Mouse (Mus musculus) testis, adult 2 months (tissue): ENCODE data around the gene Rps27rt. TPM values are rescaled to one million over a fixed set of nuclear protein-coding genes. Genes with fewer than 3 reads are reported as not detected.

Source experiments
- H3K27ac ChIP-seq: fragments of 200-500 bp; 2 replicates; pipeline ENCODE4 v1.5.1; 2012; ENCODE audit warnings: low read depth, low read length; ENCODE audit not compliant: control insufficient read depth, insufficient read depth
- H3K27me3 ChIP-seq: fragments of 200-500 bp; 2 replicates; pipeline ENCODE4 v1.6.1; 2012; ENCODE audit warnings: mild to moderate bottlenecking, low read length, moderate library complexity; ENCODE audit not compliant: control insufficient read depth, insufficient read depth
- H3K36me3 ChIP-seq: fragments of 200-500 bp; 2 replicates; pipeline ENCODE4 v1.6.1; 2012; ENCODE audit warnings: mild to moderate bottlenecking, low read length; ENCODE audit not compliant: control insufficient read depth, insufficient read depth
- H3K4me1 ChIP-seq: fragments of 200-500 bp; 2 replicates; pipeline ENCODE4 v1.6.1; 2012; ENCODE audit warnings: low read length; ENCODE audit not compliant: control insufficient read depth, insufficient read depth
- H3K4me3 ChIP-seq: fragments of 200-500 bp; 2 replicates; pipeline ENCODE4 v1.5.1; 2012; ENCODE audit warnings: low read depth, mild to moderate bottlenecking, low read length, moderate library complexity, mixed read lengths; ENCODE audit not compliant: control insufficient read depth
- CTCF ChIP-seq: fragments of 200-500 bp; IDR thresholded peaks from 2 replicates; pipeline ENCODE4 v1.5.1; 2012; ENCODE audit warnings: low read depth, mild to moderate bottlenecking, inconsistent platforms, low read length, moderate library complexity; ENCODE audit not compliant: control insufficient read depth, insufficient read depth, insufficient replicate concordance
- POLR2A ChIP-seq: fragments of 200-500 bp; IDR thresholded peaks from 2 replicates; pipeline ENCODE4 v1.6.1; 2012; ENCODE audit warnings: low read depth, mild to moderate bottlenecking, inconsistent platforms, low read length, moderate library complexity; ENCODE audit not compliant: control insufficient read depth
- polyA plus RNA-seq: library from polyadenylated mRNA; depleted of rRNA; stranded (reverse); fragments of >200 nt; gene quantifications from 2 replicates; pipeline ENCODE4 v1.2.3, GENCODE M21; 2012

Gene Rps27rt
- polyA plus RNA-seq, 1 experiment: 25.9 TPM

GRCm38 (mm10) chr9:114956945-114957344 is 25.6 kb downstream of the Rps27rt start:
- Histone ChIP-seq H3K27ac (no peak overlapping the region), H3K4me1 (no peaks in the 10 kb centered on the region), H3K4me3 (no peak overlapping the region), H3K36me3 (no peaks in the 10 kb centered on the region), H3K27me3 (no peaks in the 10 kb centered on the region)
- TF ChIP-seq POLR2A (no peak), CTCF (no peak)

DNA sequence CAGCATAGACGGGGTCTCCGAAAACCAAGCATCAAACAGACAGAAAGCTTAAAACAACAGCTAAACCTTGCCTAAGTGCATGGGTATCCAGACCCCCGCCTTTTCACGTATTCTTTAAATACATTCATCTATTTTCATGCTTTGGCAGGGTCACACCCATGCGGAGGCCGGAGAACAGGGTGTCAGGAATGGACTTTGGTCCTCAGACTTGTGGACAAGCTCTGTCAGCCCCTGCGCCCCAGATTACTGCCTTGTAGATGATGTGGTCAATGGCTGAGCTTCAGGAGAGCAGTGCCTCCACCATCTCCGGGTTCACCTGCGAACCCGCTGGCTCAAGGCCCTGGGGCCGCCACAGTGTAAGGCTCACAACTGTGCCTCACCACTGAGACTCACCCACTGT is 27.2 kb downstream of the Rps27rt start:
- Histone ChIP-seq H3K36me3 (no peaks in the 10 kb centered on the region), H3K27me3 (no peaks in the 10 kb centered on the region), H3K4me3 (no peak overlapping the region), H3K4me1 (no peaks in the 10 kb centered on the region), H3K27ac (no peak overlapping the region)
- TF ChIP-seq CTCF (no peak), POLR2A (no peak)

- Histone ChIP-seq H3K27me3 (no peaks in the 10 kb centered on the region), H3K36me3 (no peaks in the 10 kb centered on the region), H3K27ac (no peak overlapping the region), H3K4me1 (no peaks in the 10 kb centered on the region), H3K4me3 (no peak overlapping the region)
- no peak for TF ChIP-seq POLR2A
- no peak for TF ChIP-seq CTCF
Observed at GRCm38 (mm10) chr9:114952866-114953265, 29.7 kb downstream of the Rps27rt start.

GRCm38 (mm10) chr9:114948395-114948794 is 34.1 kb downstream of the Rps27rt start:
- no peaks in the 10 kb centered on the region for H3K36me3 ChIP-seq
- H3K4me1 ChIP-seq: no peaks in the 10 kb centered on the region
- no peak overlapping the region for H3K27ac ChIP-seq
- H3K4me3 ChIP-seq: no peak overlapping the region
- TF ChIP-seq CTCF: no peak
- no peak for TF ChIP-seq POLR2A
- no peaks in the 10 kb centered on the region for H3K27me3 ChIP-seq

GRCm38 (mm10) chr9:114945576-114945975 is 37.0 kb downstream of the Rps27rt start:
- H3K27me3 ChIP-seq: no peaks in the 10 kb centered on the region
- H3K27ac ChIP-seq: no peak overlapping the region
- no peak overlapping the region for H3K4me3 ChIP-seq
- TF ChIP-seq POLR2A: no peak
- no peak for TF ChIP-seq CTCF
- H3K36me3 ChIP-seq: no peaks in the 10 kb centered on the region
- H3K4me1 ChIP-seq: no peaks in the 10 kb centered on the region

DNA sequence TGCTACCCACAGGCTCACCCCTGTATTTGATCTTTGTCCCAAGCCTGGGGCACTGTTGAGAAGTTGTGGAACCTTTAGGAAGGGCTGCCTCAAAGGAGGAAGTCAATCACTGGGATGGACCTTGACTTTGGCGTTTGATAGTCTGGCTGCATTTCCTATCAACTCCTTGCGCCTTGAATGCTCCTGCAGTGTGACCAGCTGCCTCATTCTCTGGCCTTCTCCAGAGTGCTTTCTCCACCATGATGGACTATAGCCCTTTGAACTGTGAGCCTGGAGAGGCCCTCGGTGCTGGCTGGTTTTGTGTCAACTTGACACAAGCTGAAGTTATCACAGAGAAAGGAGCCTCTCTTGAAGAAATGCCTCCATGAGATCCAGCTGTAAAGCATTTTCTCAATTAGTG is 37.9 kb downstream of the Rps27rt start:
- Histone ChIP-seq H3K4me3 (no peak overlapping the region), H3K27me3 (no peaks in the 10 kb centered on the region), H3K4me1 (no peaks in the 10 kb centered on the region), H3K27ac (no peak overlapping the region), H3K36me3 (no peaks in the 10 kb centered on the region)
- TF ChIP-seq POLR2A: no peak
- no peak for TF ChIP-seq CTCF

DNA sequence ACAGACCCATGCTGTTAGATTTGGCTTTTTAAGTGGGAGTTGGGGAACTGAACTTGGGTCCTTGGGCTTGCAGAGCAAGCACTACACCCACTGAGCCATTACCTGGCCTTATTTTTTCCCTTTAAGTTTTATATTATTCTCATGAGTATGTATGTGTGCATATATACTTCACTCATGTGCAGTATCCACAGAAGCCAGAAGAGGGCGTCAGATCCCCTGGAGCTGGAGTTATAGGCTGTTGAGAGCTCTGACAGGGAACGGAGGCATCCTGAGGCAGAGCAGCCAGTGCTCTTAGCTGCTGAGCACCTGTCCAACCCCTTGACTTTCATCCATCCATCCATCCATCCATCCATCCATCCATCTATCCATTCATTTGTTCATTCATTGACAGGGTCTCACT is 45.9 kb downstream of the Rps27rt start:
- Histone ChIP-seq H3K36me3 (no peaks in the 10 kb centered on the region), H3K4me3 (no peak overlapping the region), H3K4me1 (peaks cover 16% of the 10 kb centered on the region), H3K27ac (no peak overlapping the region), H3K27me3 (no peaks in the 10 kb centered on the region)
- TF ChIP-seq CTCF: no peak
- no peak for TF ChIP-seq POLR2A

DNA sequence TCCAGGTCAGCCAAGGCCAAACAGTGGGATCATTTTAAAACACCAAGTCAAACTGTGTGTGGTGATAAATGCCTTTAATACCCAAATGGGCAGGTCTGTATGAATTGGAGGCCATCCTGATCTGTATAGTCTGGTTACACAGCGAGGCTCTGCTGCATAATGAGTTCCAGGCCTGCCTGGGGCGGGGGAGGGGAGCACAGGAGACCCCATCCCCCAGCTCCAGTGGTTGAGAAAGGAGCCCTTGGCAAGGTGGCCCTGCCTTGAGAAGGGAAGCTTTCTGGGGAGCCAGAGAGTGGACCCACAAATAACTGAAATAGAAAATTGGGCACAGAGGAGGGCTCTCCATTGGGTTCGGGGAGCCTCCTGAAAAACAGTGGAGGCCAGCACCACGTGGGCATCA is 47.2 kb downstream of the Rps27rt start:
- no peak for TF ChIP-seq POLR2A
- no peak for TF ChIP-seq CTCF
- no peak overlapping the region for H3K4me3 ChIP-seq
- H3K36me3 ChIP-seq: no peaks in the 10 kb centered on the region
- peaks cover 16% of the 10 kb centered on the region for H3K4me1 ChIP-seq
- no peak overlapping the region for H3K27ac ChIP-seq
- H3K27me3 ChIP-seq: no peaks in the 10 kb centered on the region

GRCm38 (mm10) chr9:114934231-114934630 is 48.3 kb downstream of the Rps27rt start:
- H3K27me3 ChIP-seq: no peaks in the 10 kb centered on the region
- TF ChIP-seq POLR2A (no peak), CTCF (no peak)
- H3K4me3 ChIP-seq: peak overlapping the region; percentile 90
- no peak overlapping the region for H3K27ac ChIP-seq
- no peaks in the 10 kb centered on the region for H3K36me3 ChIP-seq
- peaks cover 16% of the 10 kb centered on the region for H3K4me1 ChIP-seq
